Mouse (Mus musculus): ENCODE data around the gene Nfkb1. TPM values are rescaled to one million over a fixed set of nuclear protein-coding genes. Genes with fewer than 3 reads are reported as not detected.

The Nfkb1 gene
- polyA plus RNA-seq, 1 experiment from 2014 or later = 29.1 TPM

DNA sequence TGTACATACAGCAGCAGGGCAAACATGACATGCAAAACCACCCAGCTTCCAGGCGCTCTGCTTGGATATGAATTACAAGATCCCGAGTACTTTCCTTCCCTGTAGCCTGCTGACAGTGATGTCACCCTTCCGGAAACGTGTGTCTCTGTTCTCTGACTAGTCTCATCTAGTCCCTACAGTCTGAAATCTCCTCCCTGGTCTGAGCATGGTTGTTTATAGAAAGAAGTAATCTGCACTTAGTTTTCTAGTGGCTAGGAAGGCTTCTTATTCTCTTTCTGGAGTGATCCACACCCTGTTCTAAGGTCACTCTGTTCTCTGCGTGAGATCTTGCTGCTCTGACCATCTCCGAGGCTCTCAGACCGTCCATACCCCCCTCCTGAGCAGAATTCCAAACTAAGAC lies 129.3 kb downstream of the Nfkb1 start:
- H3K9me3 ChIP-seq (ENCODE audit: control insufficient read depth, low read length) = no peaks in the 10 kb centered on the region
- H3K4me2 ChIP-seq (ENCODE audit: low read length) = no peak overlapping the region
- H3K4me3 ChIP-seq (ENCODE audit: low read depth, low read length) = no peak overlapping the region
- WGBS = 71% methylated on average over 7 of the region's 7 CpGs
- ATAC-seq (replicated peaks; ENCODE audit: low FRiP score, low TSS enrichment, low read depth) (no peak), DNase-seq (ENCODE audit: low spot score) (no peak)
- H3K27ac ChIP-seq (ENCODE audit: low read depth) = no peak overlapping the region
- no peak overlapping the region for H3K9ac ChIP-seq (ENCODE audit: low read length)
- no peaks in the 10 kb centered on the region for H3K4me1 ChIP-seq (replicated peaks; ENCODE audit: control insufficient read depth, insufficient read depth, low read length)
- no peaks in the 10 kb centered on the region for H3K36me3 ChIP-seq (ENCODE audit: control insufficient read depth, insufficient read depth, low read length)
- H3K27me3 ChIP-seq (replicated peaks; ENCODE audit: control insufficient read depth, insufficient read depth, low read length) = no peaks in the 10 kb centered on the region

DNA sequence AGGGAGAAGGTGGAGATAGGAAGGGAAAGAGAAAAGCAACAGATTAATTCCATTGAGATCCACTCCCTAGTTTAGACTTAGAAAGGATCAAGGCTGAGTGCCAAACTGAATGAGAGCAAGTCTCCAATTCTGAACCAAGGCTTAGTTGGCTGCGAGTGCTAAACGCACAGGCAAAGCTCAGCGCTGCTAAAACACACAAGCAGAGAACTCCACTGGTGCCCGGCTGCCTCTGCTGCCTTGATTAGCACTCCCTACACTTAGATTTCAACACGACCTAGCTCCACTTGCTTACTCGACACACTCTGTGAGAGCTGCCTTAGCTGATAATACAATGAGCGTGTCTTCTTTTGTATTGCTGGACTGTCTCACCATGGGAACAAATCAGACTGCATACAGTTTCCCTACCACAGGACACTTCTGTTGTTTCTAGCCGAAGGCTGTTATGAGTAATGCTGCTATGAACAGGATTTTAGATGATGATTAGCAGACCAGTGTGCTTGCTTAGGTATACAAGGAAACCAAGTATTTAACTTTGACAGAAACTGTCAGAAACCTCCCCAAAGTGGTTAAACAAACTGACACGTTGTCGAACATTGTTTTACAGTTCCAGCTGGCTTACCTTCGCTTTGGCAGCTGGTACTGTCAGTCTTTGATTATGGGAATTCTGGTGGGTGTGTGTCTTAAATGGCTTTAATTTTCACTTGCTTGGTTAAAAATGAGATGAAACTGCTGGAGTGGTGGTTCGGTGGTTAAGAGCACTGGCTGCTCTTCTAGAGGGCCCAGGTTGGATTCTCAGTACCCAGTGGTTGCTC lies 134.3 kb downstream of the Nfkb1 start:
- 74% methylated on average over 12 of the region's 12 CpGs for WGBS
- H3K9me3 ChIP-seq (ENCODE audit: control insufficient read depth, low read length) = no peaks in the 10 kb centered on the region
- no peaks in the 10 kb centered on the region for H3K36me3 ChIP-seq (ENCODE audit: control insufficient read depth, insufficient read depth, low read length)
- H3K4me3 ChIP-seq (ENCODE audit: low read depth, low read length) = no peak overlapping the region
- no peak overlapping the region for H3K27ac ChIP-seq (ENCODE audit: low read depth)
- ATAC-seq (replicated peaks; ENCODE audit: low FRiP score, low TSS enrichment, low read depth) (no peak), DNase-seq (ENCODE audit: low spot score) (no peak)
- H3K4me2 ChIP-seq (ENCODE audit: low read length) = no peak overlapping the region
- no peaks in the 10 kb centered on the region for H3K27me3 ChIP-seq (replicated peaks; ENCODE audit: control insufficient read depth, insufficient read depth, low read length)
- H3K4me1 ChIP-seq (replicated peaks; ENCODE audit: control insufficient read depth, insufficient read depth, low read length) = no peaks in the 10 kb centered on the region
- H3K9ac ChIP-seq (ENCODE audit: low read length) = no peak overlapping the region

- H3K27ac ChIP-seq (ENCODE audit: low read depth) = no peak overlapping the region
Measured at GRCm38 (mm10) chr3:135556052-135556587, 135.2 kb downstream of the Nfkb1 start.

DNA sequence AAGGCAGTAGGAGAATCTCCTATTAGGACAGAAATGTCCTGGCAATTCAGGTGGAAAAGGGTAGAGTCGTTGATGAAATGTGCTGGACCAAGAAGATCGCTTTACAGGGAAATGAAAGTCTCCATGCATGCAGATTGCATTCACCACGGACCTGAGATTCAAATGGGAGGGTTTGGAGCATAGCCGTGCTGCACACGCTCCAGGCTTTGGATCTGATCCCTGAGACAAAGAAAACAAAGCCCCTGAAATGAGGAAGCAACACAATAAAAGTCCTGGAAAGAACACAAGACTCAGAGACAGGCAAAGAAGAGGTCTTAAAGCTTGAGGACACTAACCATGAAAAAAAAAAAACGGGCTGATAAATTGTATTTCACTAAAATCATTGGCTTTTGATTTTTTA lies 136.2 kb downstream of the Nfkb1 start:
- Histone ChIP-seq H3K4me2 (ENCODE audit: low read length) (no peak overlapping the region), H3K9ac (ENCODE audit: low read length) (no peak overlapping the region)
- ATAC-seq (replicated peaks; ENCODE audit: low FRiP score, low TSS enrichment, low read depth) = no peak

More at GRCm38 (mm10) chr3:135556052-135556587, 135.2 kb downstream of the Nfkb1 start:
- DNase-seq (ENCODE audit: low spot score) (no peak), ATAC-seq (replicated peaks; ENCODE audit: low FRiP score, low TSS enrichment, low read depth) (no peak)
- Histone ChIP-seq H3K36me3 (ENCODE audit: control insufficient read depth, insufficient read depth, low read length) (no peaks in the 10 kb centered on the region), H3K9ac (ENCODE audit: low read length) (no peak overlapping the region), H3K27me3 (replicated peaks; ENCODE audit: control insufficient read depth, insufficient read depth, low read length) (no peaks in the 10 kb centered on the region), H3K4me3 (ENCODE audit: low read depth, low read length) (no peak overlapping the region), H3K4me1 (replicated peaks; ENCODE audit: control insufficient read depth, insufficient read depth, low read length) (no peaks in the 10 kb centered on the region), H3K4me2 (ENCODE audit: low read length) (no peak overlapping the region), H3K9me3 (ENCODE audit: control insufficient read depth, low read length) (no peaks in the 10 kb centered on the region)
- 71% methylated on average over 7 of the region's 7 CpGs for WGBS

GRCm38 (mm10) chr3:135552874-135553273 lies 138.5 kb downstream of the Nfkb1 start:
- H3K9me3 ChIP-seq (ENCODE audit: control insufficient read depth, low read length) = no peaks in the 10 kb centered on the region
- no peaks in the 10 kb centered on the region for H3K4me1 ChIP-seq (replicated peaks; ENCODE audit: control insufficient read depth, insufficient read depth, low read length)
- H3K27ac ChIP-seq (ENCODE audit: low read depth) = no peak overlapping the region
- ATAC-seq (replicated peaks; ENCODE audit: low FRiP score, low TSS enrichment, low read depth) (no peak), DNase-seq (ENCODE audit: low spot score) (no peak)
- no peak overlapping the region for H3K4me2 ChIP-seq (ENCODE audit: low read length)
- no peak overlapping the region for H3K9ac ChIP-seq (ENCODE audit: low read length)
- 71% methylated on average over 5 of the region's 5 CpGs for WGBS
- no peaks in the 10 kb centered on the region for H3K27me3 ChIP-seq (replicated peaks; ENCODE audit: control insufficient read depth, insufficient read depth, low read length)
- no peaks in the 10 kb centered on the region for H3K36me3 ChIP-seq (ENCODE audit: control insufficient read depth, insufficient read depth, low read length)
- no peak overlapping the region for H3K4me3 ChIP-seq (ENCODE audit: low read depth, low read length)

More for the DNA sequence above, 136.2 kb downstream of the Nfkb1 start:
- H3K4me3 ChIP-seq (ENCODE audit: low read depth, low read length) = no peak overlapping the region
- H3K4me1 ChIP-seq (replicated peaks; ENCODE audit: control insufficient read depth, insufficient read depth, low read length) = no peaks in the 10 kb centered on the region
- 87% methylated on average over 6 of the region's 6 CpGs for WGBS
- no peaks in the 10 kb centered on the region for H3K27me3 ChIP-seq (replicated peaks; ENCODE audit: control insufficient read depth, insufficient read depth, low read length)
- no peaks in the 10 kb centered on the region for H3K36me3 ChIP-seq (ENCODE audit: control insufficient read depth, insufficient read depth, low read length)
- no peak overlapping the region for H3K27ac ChIP-seq (ENCODE audit: low read depth)
- H3K9me3 ChIP-seq (ENCODE audit: control insufficient read depth, low read length) = no peaks in the 10 kb centered on the region
- no peak for DNase-seq (ENCODE audit: low spot score)

GRCm38 (mm10) chr3:135547298-135547697 lies 144.0 kb downstream of the Nfkb1 start:
- Histone ChIP-seq H3K9ac (ENCODE audit: low read length) (no peak overlapping the region), H3K4me2 (ENCODE audit: low read length) (no peak overlapping the region), H3K4me3 (ENCODE audit: low read depth, low read length) (no peak overlapping the region), H3K27ac (ENCODE audit: low read depth) (no peak overlapping the region), H3K27me3 (replicated peaks; ENCODE audit: control insufficient read depth, insufficient read depth, low read length) (no peaks in the 10 kb centered on the region), H3K36me3 (ENCODE audit: control insufficient read depth, insufficient read depth, low read length) (no peaks in the 10 kb centered on the region), H3K4me1 (replicated peaks; ENCODE audit: control insufficient read depth, insufficient read depth, low read length) (no peaks in the 10 kb centered on the region), H3K9me3 (ENCODE audit: control insufficient read depth, low read length) (no peaks in the 10 kb centered on the region)
- no peak for DNase-seq (ENCODE audit: low spot score)
- WGBS = 82% methylated on average over 8 of the region's 8 CpGs
- no peak for ATAC-seq (replicated peaks; ENCODE audit: low FRiP score, low TSS enrichment, low read depth)

DNA sequence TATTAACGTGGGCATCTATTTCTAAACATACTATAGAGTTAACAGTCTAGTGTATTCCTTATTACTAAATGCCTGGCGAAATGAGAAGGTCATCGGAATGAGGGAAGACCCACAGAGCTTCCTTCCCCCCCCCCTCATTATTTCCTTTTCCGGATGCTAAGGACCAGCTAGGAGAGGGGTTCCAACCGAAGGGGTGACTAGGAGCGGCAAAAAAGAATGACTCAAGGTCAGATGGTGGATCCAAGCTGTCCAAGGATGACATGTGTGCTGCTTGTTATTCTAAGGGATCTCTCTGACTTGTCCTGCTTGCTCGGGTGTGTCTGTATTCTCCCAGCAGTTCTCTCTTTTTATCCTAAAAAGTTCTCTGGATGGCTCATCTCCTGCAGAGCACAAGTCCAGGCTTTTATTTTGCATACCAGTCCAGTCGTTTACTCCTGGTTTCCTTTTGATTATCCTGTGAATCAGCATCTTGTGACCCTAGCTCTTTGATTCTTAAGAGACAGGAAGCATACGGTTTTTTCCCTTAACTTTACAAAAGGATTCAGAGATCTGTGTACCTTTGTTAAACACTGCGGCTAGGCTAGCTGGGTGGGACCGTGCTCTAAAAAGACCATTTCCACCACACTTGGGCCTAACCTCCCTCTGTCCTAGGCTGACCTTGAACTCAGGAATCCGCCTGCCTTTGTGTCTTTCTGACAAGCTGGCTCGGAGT lies 145.0 kb downstream of the Nfkb1 start:
- no peaks in the 10 kb centered on the region for H3K9me3 ChIP-seq (ENCODE audit: control insufficient read depth, low read length)
- no peak overlapping the region for H3K9ac ChIP-seq (ENCODE audit: low read length)
- H3K36me3 ChIP-seq (ENCODE audit: control insufficient read depth, insufficient read depth, low read length) = no peaks in the 10 kb centered on the region
- ATAC-seq (replicated peaks; ENCODE audit: low FRiP score, low TSS enrichment, low read depth) (no peak), DNase-seq (ENCODE audit: low spot score) (no peak)
- WGBS = 58% methylated on average over 13 of the region's 13 CpGs
- H3K27ac ChIP-seq (ENCODE audit: low read depth) = no peak overlapping the region
- no peak overlapping the region for H3K4me2 ChIP-seq (ENCODE audit: low read length)
- no peaks in the 10 kb centered on the region for H3K4me1 ChIP-seq (replicated peaks; ENCODE audit: control insufficient read depth, insufficient read depth, low read length)
- no peak overlapping the region for H3K4me3 ChIP-seq (ENCODE audit: low read depth, low read length)
- H3K27me3 ChIP-seq (replicated peaks; ENCODE audit: control insufficient read depth, insufficient read depth, low read length) = no peaks in the 10 kb centered on the region

Measured in intestine, embryonic 14.5 days (tissue).